Mouse (Mus musculus) heart, postnatal 0 days (tissue): ENCODE measurements around the gene Fat1.

Experiments used
- CTCF ChIP-seq: IDR thresholded peaks from 2 replicates; pipeline ENCODE4 v1.5.1; 2016; ENCODE audit warnings: antibody characterized with exemption, control low read depth, low read depth
- EP300 ChIP-seq: IDR thresholded peaks from 2 replicates; pipeline ENCODE4 v1.6.1; 2016; ENCODE audit warnings: antibody characterized with exemption, low read depth

DNA sequence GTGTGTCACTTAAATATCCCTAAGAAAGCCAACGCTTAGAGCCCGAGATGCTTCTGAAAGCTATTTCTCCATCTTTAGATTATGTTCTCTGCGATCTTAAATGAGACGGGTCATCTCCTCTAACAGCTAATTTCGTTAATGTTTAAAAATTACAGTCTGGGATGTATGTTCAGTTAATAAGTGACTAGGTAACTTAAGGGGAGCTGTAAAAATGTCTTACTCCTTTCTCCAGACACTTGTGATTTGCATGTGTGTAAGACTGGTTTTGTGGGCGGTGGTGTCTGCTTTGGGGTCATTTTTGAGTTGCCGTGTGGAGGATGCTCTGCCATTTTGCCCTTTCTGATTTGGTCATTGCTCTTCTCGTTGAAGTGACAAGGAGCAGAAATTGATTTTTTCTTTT is 78.6 kb downstream of the Fat1 start:
- TF ChIP-seq CTCF: no peak
- no peak for TF ChIP-seq EP300
